Comparison of ENCODE assay signal across 12 mouse cellular contexts in the genomic region with DNA sequence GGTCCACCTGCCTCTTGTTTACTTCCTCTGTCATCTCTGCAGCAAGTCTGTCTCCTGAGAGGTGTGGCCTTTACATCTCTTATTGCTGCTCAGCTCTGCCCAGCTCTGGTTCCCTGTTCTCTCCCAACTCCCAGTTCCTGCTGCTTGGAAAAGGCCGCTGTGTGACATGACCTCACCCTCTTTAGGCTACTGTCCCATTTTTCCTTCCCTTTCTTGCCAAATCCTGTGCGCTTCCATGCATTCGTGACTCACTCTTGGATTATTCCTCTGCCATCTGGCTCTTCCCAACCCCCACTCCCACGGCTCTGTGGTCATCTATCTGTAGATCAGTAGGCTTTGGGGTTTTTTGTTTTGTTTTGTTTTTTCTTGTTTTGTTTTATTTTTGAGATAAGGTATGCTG. TPM values are rescaled to one million over a fixed set of nuclear protein-coding genes. Genes with fewer than 3 reads are reported as not detected.
DNase-seq lines count a peak whose midpoint lies in the region; TF ChIP-seq lines count a peak whose summit lies in the region.
"Had no signal": no experiment of that assay in that cellular context is flagged by ENCODE, and none has a peak within 500 bp of the region (broad histone marks: within the 10 kb centered on the region; RNA-seq: fewer than 3 reads in every experiment).

No protein-coding gene starts in this region.

- H3K27me3 ChIP-seq in myocyte (ENCODE audit: control insufficient read depth, insufficient read depth, insufficient read length), result no peaks in the 10 kb centered on the region
- H3K27me3 ChIP-seq: embryonic facial prominence, embryonic 15.5 days; heart, embryonic 15.5 days; neural tube, embryonic 15.5 days had no signal

- DNase-seq in frontal cortex, postnatal 36 days (ENCODE audit: low spot score in 2 of 2), result peak; percentile 16 to 24
- DNase-seq in frontal cortex, postnatal 25 days (ENCODE audit: low spot score in 2 of 2), result no peak
- peak; percentile 39 to 43 for DNase-seq in right cerebral cortex, adult 2 months (ENCODE audit: low spot score in 2 of 2)
- no peak for DNase-seq in right cerebral cortex, postnatal 4 days
- peak; percentile 92 to 95 for DNase-seq in cerebellum, postnatal 25 days
- DNase-seq in thymus, postnatal 0 days (ENCODE audit: low spot score), result no peak
- DNase-seq in spleen, adult 12 weeks (ENCODE audit: low spot score), result no peak
- DNase-seq: kidney, postnatal 10 days had no signal

- H3K4me2 ChIP-seq in myocyte (ENCODE audit: low read depth), result peak overlapping the region; percentile 45
- H3K4me2 ChIP-seq: embryonic facial prominence, embryonic 15.5 days; heart, embryonic 15.5 days; neural tube, embryonic 15.5 days had no signal

- no peaks in the 10 kb centered on the region for H3K79me2 ChIP-seq in myocyte (ENCODE audit: control insufficient read depth, insufficient read depth)

- no peak for TF ChIP-seq POLR2A in myocyte (IDR thresholded peaks at IDR 0.05; ENCODE audit: insufficient read length, low read depth)

- no peak overlapping the region for H3K4me3 ChIP-seq in myocyte
- H3K4me3 ChIP-seq: embryonic facial prominence, embryonic 15.5 days; heart, embryonic 15.5 days; neural tube, embryonic 15.5 days had no signal

- no peaks in the 10 kb centered on the region for H3K36me3 ChIP-seq in myocyte (ENCODE audit: control insufficient read depth, insufficient read depth)
- H3K36me3 ChIP-seq: embryonic facial prominence, embryonic 15.5 days; heart, embryonic 15.5 days; neural tube, embryonic 15.5 days had no signal

- no peak overlapping the region for H3ac ChIP-seq in myocyte (ENCODE audit: control insufficient read depth, insufficient read length)

TF ChIP-seq in myocyte, 11 proteins besides CTCF, POLR2A, EP300 and RAD21:
- no peak for TF ChIP-seq MAX (IDR thresholded peaks at IDR 0.05; ENCODE audit: low read depth)
- no peak for TF ChIP-seq REST (IDR thresholded peaks at IDR 0.05; ENCODE audit: insufficient read depth, insufficient read length)
- TF ChIP-seq USF1 (IDR thresholded peaks at IDR 0.05; ENCODE audit: low read depth), result no peak
- no peak for TF ChIP-seq SRF (IDR thresholded peaks at IDR 0.05; ENCODE audit: control insufficient read depth, insufficient read length, low read depth)
- no peak for TF ChIP-seq MYOG (IDR thresholded peaks at IDR 0.05; ENCODE audit: control insufficient read depth in 1 of 3, insufficient read depth in 1 of 3, insufficient read length in 2 of 3, low read depth in 2 of 3)
- peak; percentile 3 for TF ChIP-seq TCF12 (IDR thresholded peaks at IDR 0.05; ENCODE audit: insufficient read depth, poor library complexity, severe bottlenecking)
- TF ChIP-seq TCF3 (IDR thresholded peaks at IDR 0.05; ENCODE audit: insufficient read length, low read depth), result no peak
- peak; percentile 36; the same call in 1 of the 2 replicates for TF ChIP-seq CEBPB (IDR thresholded peaks at IDR 0.05; ENCODE audit: insufficient read depth, poor library complexity, severe bottlenecking)
- no peak for TF ChIP-seq POLR2AphosphoS2 (IDR thresholded peaks at IDR 0.05; ENCODE audit: insufficient read length, low read depth)
- TF ChIP-seq MYOD1 (IDR thresholded peaks at IDR 0.05; ENCODE audit: control insufficient read depth in 1 of 3, insufficient read length in 2 of 3, low read depth in 2 of 3), result no peak
- TF ChIP-seq E2F4 (IDR thresholded peaks at IDR 0.05; ENCODE audit: insufficient read depth), result no peak

RNA-seq across cellular contexts. Expression of a gene that starts 49.4 kb away (rescaled TPM):
- polyA plus RNA-seq in myocyte (2012; fragmentation: generic; extraction: Trizol), result 6.0 TPM
- polyA plus RNA-seq in thymus, postnatal 0 days (2015; fragmentation: Nextera tagmentation; extraction: Ambion mirVana), result 1.8 and 2.3 TPM in 2 replicates

RNA-seq across cellular contexts. Expression of a gene that starts 50.1 kb away (rescaled TPM):
- 3.4 TPM for polyA plus RNA-seq in myocyte (2012; fragmentation: generic; extraction: Trizol)
- polyA plus RNA-seq in thymus, postnatal 0 days (2015; fragmentation: Nextera tagmentation; extraction: Ambion mirVana), result 19.5 and 24.1 TPM in 2 replicates

RNA-seq across cellular contexts. Expression of a gene that starts 59.6 kb away (rescaled TPM):
- 13.7 TPM for polyA plus RNA-seq in myocyte (2012; fragmentation: generic; extraction: Trizol)
- polyA plus RNA-seq in thymus, postnatal 0 days (2015; fragmentation: Nextera tagmentation; extraction: Ambion mirVana), result 17.9 and 18.0 TPM in 2 replicates

Comparison
In these comparisons a context has a peak if more than half of its experiments do, and no peak if none do; other contexts are left out.
1. DNase-seq: peak in frontal cortex, postnatal 36 days (2 of 2), right cerebral cortex, adult 2 months (2 of 2) and cerebellum, postnatal 25 days (2 of 2); none in frontal cortex, postnatal 25 days (0 of 2), right cerebral cortex, postnatal 4 days (single experiment), thymus, postnatal 0 days (single experiment) and spleen, adult 12 weeks (single experiment).